Mouse (Mus musculus) forebrain, embryonic 16.5 days (tissue): ENCODE measurements around the gene Rsrc1. TPM values are rescaled to one million over a fixed set of nuclear protein-coding genes. Genes with fewer than 3 reads are reported as not detected.

Experiments used
- ATAC-seq: fragments of 200-750 bp; cut with Nextera tagmentation; 2 replicates; pipeline ENCODE4 v1.8.0; 2017; ENCODE audit warnings: mild to moderate bottlenecking, moderate library complexity
- H3K27ac ChIP-seq: fragments of 300-500 bp; sonication (generic); 2 replicates; pipeline ENCODE4 v1.5.1; 2014; ENCODE audit warnings: low read length, control low read depth
- H3K27me3 ChIP-seq: fragments of 300-500 bp; sonication (generic); replicated peaks from 2 replicates; pipeline ENCODE4 v1.6.1; 2014; ENCODE audit warnings: low read length; ENCODE audit not compliant: control insufficient read depth, insufficient read depth
- H3K36me3 ChIP-seq: fragments of 300-500 bp; sonication (generic); 2 replicates; pipeline ENCODE4 v1.6.1; 2014; ENCODE audit not compliant: control insufficient read depth, insufficient read depth
- H3K4me1 ChIP-seq: fragments of 300-500 bp; sonication (generic); replicated peaks from 2 replicates; pipeline ENCODE4 v1.6.1; 2014; ENCODE audit warnings: low read length; ENCODE audit not compliant: control insufficient read depth, insufficient read depth
- H3K4me2 ChIP-seq: fragments of 300-500 bp; sonication (generic); 2 replicates; pipeline ENCODE4 v1.6.1; 2014; ENCODE audit warnings: mild to moderate bottlenecking, low read length, control low read depth
- H3K4me3 ChIP-seq: fragments of 300-500 bp; sonication (generic); replicated peaks from 2 replicates; pipeline ENCODE4 v1.5.1; 2014; ENCODE audit warnings: mild to moderate bottlenecking, low read length, control low read depth
- H3K9ac ChIP-seq: fragments of 300-500 bp; sonication (generic); replicated peaks from 2 replicates; pipeline ENCODE4 v1.6.1; 2014; ENCODE audit warnings: low read depth, low read length, control low read depth
- H3K9me3 ChIP-seq: fragments of 300-500 bp; sonication (generic); 2 replicates; pipeline ENCODE4 v1.6.1; 2016; ENCODE audit warnings: low read length; ENCODE audit not compliant: control insufficient read depth
- WGBS: fragments of 180-500 bp; shearing (Covaris S2); extraction: QIAGEN DNeasy Blood & Tissue Kit; methylation state at CpG from one replicate; pipeline ENCODE4 v1.1.7; 2014; 5-methylcytosine and 5-hydroxymethylcytosine counted together
- polyA plus RNA-seq: library from polyadenylated mRNA; unstranded; fragments of >200 nt; fragmentation: Nextera tagmentation; extraction: Ambion mirVana; gene quantifications from 2 replicates; pipeline ENCODE4 v1.2.1, GENCODE M21; 2015

Rsrc1 gene
- 24.3 and 26.3 TPM in 2 replicates for polyA plus RNA-seq

DNA sequence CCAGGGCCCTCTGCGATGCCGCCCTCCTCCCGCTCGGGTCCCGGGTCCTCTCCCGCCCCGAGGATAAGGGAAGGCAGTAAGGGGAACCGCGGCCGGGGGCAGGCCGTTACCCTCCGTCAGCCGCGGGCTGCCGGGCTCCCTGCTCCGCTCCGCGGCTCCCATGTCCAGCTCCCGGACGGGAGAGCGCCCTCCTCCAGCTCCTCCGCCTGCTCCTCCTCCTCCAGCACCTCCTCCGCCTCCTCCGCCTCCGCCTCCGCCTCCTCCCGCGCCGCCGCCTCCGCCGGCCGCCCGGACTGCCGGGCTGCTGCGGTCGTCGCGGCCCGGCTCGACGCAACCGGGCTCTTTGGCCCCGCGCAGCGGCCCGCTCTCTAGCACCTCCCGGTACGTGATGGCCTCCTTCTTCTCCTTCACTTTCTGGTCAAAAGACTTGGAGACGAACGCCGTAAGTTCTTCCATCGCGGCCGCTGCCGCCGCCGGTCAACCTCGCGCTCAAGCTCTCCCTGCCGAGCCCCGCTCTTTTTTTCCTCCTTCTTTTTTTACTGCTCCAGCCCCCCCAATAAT is at the start of gene Rsrc1:
Gene Rsrc1, plus strand, starts transcription at position 290 of the 561 bp plus-strand sequence.
- H3K4me3 ChIP-seq: peak within 1 kb of the TSS; percentile 42
- WGBS: under 1% methylated on average over 49 of the region's 62 CpGs
- H3K9me3 ChIP-seq: no peaks in the 10 kb centered on the region
- H3K36me3 ChIP-seq: no peaks in the 10 kb centered on the region
- no peak within 1 kb of the TSS for H3K27ac ChIP-seq
- H3K4me2 ChIP-seq: peak within 1 kb of the TSS; percentile 65
- H3K4me1 ChIP-seq: peaks cover 21% of the 10 kb centered on the region
- peaks cover 41% of the 10 kb centered on the region for H3K27me3 ChIP-seq
- 0 out of 2 replicates have a peak within 1 kb of the TSS, but pooled peaks have one; percentile 8 for H3K9ac ChIP-seq
- ATAC-seq: peak; percentile 13

DNA sequence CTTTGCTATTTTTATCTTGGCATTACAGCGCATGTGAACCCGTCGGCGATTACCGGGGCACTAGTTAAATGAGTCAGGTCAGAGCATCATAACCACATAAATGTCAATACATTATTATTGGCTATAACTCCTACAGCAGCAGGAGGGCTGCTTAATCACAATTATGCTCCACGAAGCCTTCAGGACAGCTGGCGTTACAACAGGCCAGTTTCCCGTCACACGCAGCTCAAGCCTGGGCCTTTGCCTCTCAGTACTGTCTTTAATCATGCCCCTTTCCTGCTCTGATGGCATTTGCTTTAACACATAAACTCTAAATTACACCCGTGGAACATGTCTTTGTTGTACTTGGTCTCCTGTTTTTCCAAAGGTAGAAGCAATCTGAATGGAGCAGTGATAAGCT is 41.5 kb upstream of the Rsrc1 start:
- Histone ChIP-seq H3K9ac (no peak overlapping the region), H3K36me3 (no peaks in the 10 kb centered on the region), H3K4me3 (no peak overlapping the region), H3K9me3 (no peaks in the 10 kb centered on the region), H3K27me3 (no peaks in the 10 kb centered on the region), H3K4me2 (no peak overlapping the region), H3K4me1 (peaks cover 3% of the 10 kb centered on the region; the same call in 1 of the 2 replicates), H3K27ac (no peak overlapping the region)
- no peak for ATAC-seq
- WGBS: 68% methylated on average over 10 of the region's 10 CpGs

DNA sequence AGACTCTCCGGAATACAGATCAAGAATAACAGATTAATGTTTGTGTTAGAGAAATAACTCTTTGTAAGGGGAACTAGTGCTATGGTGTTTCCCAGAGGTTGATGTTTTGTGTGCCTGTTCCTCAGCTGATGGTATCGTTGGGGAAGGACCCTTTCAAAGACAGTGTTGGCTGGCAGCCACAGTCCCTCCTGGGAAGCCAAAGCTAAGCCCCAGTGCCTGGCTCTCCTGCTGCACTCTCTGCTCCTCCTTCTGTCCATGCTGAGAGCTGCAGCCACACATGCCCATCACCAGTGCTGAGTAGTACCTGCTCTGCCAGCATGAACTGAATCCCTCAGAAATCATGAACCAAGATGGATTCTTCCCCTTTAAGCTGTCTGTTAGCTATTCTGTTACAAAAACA is 26.1 kb upstream of the Rsrc1 start:
- Histone ChIP-seq H3K9me3 (no peaks in the 10 kb centered on the region), H3K27ac (no peak overlapping the region), H3K9ac (no peak overlapping the region), H3K4me1 (no peaks in the 10 kb centered on the region), H3K36me3 (no peaks in the 10 kb centered on the region), H3K4me2 (no peak overlapping the region), H3K27me3 (no peaks in the 10 kb centered on the region), H3K4me3 (no peak overlapping the region)
- ATAC-seq: no peak
- 45% methylated on average over 2 of the region's 2 CpGs for WGBS

DNA sequence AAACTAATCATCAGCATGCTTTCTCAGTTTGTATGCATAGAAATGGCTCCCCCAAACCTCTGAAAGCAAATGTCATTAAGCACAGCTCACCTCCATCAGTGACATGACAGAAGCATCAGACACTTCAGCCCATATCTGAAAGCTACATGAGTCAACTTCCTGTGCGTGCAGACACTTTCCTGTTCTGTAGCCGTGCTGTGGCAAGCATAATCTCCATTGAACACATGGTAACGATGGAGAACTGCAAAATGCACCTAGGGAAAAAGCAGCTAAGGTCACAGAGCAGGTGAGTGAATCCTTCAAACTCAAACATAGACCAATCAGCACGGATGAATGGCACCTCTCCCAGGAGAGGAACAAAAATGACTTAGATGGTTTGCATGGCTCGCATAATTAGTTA is 21.2 kb upstream of the Rsrc1 start:
- no peaks in the 10 kb centered on the region for H3K36me3 ChIP-seq
- H3K4me1 ChIP-seq: no peaks in the 10 kb centered on the region
- H3K4me3 ChIP-seq: no peak overlapping the region
- H3K27me3 ChIP-seq: peaks cover 9% of the 10 kb centered on the region; the same call in 1 of the 2 replicates
- ATAC-seq: no peak
- 73% methylated on average over 5 of the region's 5 CpGs for WGBS
- H3K9ac ChIP-seq: no peak overlapping the region
- no peak overlapping the region for H3K27ac ChIP-seq
- no peaks in the 10 kb centered on the region for H3K9me3 ChIP-seq
- H3K4me2 ChIP-seq: no peak overlapping the region

DNA sequence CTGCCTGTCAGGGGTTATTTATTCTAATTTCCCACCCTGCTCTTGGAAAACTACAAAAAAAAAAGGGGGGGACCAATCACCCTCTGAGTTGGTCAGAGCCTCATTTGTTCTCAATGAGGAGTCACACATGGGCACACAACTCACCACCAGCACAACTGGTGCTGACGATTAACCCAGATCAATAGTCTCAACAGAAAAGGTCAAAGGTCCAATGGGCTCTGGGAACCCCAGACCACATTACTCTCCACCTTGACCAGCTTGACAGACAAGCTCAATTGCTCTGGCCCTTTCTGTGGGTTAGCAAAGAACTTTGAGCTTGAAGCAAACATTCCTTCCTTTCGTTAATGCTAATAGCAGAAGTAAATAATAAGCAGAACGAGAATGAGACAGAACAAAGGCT is 16.3 kb upstream of the Rsrc1 start:
- H3K4me1 ChIP-seq: no peaks in the 10 kb centered on the region
- no peak overlapping the region for H3K4me2 ChIP-seq
- ATAC-seq: no peak
- peaks cover 30% of the 10 kb centered on the region for H3K27me3 ChIP-seq
- H3K9ac ChIP-seq: no peak overlapping the region
- H3K36me3 ChIP-seq: no peaks in the 10 kb centered on the region
- 29% methylated on average over 3 of the region's 3 CpGs for WGBS
- no peak overlapping the region for H3K4me3 ChIP-seq
- no peaks in the 10 kb centered on the region for H3K9me3 ChIP-seq
- H3K27ac ChIP-seq: no peak overlapping the region

DNA sequence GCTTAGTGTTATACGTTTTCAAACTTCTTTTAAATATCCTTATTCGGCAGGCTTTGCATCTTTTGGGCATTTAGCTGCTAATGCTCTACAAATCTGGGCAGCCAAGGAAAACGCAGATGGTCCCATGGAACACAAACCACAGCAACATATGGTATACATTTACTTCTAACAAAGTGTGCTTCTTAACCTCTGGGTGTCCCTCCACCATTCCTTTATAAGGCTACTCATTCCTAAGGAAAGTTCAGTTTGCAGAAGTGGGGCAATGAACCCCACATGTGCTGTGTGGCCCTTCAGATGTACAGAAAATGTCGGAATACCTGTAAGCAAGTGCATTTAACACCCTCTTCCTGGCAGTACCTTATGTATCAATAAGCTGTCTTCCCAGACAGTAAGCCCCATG is 13.7 kb upstream of the Rsrc1 start:
- Histone ChIP-seq H3K9ac (no peak overlapping the region), H3K4me2 (no peak overlapping the region), H3K27me3 (peaks cover 44% of the 10 kb centered on the region), H3K4me3 (no peak overlapping the region), H3K4me1 (peaks cover 3% of the 10 kb centered on the region; the same call in 1 of the 2 replicates), H3K36me3 (no peaks in the 10 kb centered on the region), H3K27ac (no peak overlapping the region), H3K9me3 (no peaks in the 10 kb centered on the region)
- 62% methylated on average over 4 of the region's 4 CpGs for WGBS
- no peak for ATAC-seq

DNA sequence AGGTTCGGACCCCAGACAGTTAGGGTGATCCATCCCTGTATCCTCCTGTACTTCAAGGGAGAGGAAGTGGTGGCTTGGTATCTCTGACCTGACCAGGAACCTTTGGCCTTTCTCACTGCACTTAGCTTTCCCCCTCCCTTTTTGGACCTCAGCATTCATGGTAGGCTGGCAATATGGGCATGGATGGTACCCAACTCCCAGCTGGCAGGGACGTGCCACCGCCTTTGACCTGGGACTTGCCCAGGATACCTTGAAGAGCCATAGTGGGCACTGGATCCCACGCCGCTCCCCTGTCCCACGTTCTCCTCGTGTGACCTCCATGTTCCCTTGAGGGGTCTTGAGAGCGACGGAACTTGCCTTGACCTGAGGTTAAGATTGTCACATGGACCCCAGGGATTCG is 10.9 kb upstream of the Rsrc1 start:
- no peak for ATAC-seq
- Histone ChIP-seq H3K4me2 (no peak overlapping the region), H3K36me3 (no peaks in the 10 kb centered on the region), H3K27me3 (peaks cover 59% of the 10 kb centered on the region), H3K4me1 (peaks cover 11% of the 10 kb centered on the region), H3K9ac (no peak overlapping the region), H3K27ac (no peak overlapping the region), H3K4me3 (no peak overlapping the region), H3K9me3 (no peaks in the 10 kb centered on the region)
- 2% methylated on average over 10 of the region's 10 CpGs for WGBS

DNA sequence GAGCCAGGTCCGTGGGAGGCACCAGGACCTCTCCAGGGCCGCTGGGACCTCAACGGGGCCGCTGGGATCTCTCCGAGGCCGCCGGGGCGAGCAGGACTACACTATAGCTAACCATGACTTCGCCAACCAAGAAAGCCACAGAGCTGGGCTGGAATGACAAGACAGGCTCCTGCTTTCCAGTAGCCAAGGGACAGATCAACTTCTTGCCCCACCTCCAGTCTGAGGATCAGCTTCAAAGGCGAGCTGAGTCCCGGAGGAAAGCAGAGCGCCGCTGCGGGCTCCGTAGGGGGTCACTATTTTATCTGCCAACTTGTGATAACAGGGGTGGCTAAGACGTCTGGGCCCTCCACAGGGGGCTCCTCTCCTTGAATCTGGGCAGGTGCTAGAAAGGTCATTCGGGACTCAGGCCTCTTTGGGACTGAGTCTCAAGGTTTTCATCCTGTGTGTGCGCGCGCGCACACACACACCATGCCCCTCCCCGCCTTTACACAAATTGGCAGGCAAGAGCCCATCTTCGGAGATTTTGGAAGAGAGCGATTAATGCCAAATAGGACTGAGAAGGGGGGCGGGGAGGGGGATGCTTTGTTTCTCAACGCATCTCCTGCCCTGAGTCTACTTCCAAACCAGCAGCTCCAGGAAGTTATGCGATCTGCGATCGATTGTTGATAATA is 10.4 kb upstream of the Rsrc1 start:
- H3K9me3 ChIP-seq: no peaks in the 10 kb centered on the region
- H3K27me3 ChIP-seq: peaks cover 56% of the 10 kb centered on the region
- no peak for ATAC-seq
- no peaks in the 10 kb centered on the region for H3K36me3 ChIP-seq
- H3K9ac ChIP-seq: no peak overlapping the region
- H3K4me2 ChIP-seq: 0 out of 2 replicates have a peak overlapping the region, but pooled peaks have one; percentile 2
- H3K4me3 ChIP-seq: no peak overlapping the region
- H3K27ac ChIP-seq: no peak overlapping the region
- 1% methylated on average over 29 of the region's 29 CpGs for WGBS
- H3K4me1 ChIP-seq: peaks cover 11% of the 10 kb centered on the region

DNA sequence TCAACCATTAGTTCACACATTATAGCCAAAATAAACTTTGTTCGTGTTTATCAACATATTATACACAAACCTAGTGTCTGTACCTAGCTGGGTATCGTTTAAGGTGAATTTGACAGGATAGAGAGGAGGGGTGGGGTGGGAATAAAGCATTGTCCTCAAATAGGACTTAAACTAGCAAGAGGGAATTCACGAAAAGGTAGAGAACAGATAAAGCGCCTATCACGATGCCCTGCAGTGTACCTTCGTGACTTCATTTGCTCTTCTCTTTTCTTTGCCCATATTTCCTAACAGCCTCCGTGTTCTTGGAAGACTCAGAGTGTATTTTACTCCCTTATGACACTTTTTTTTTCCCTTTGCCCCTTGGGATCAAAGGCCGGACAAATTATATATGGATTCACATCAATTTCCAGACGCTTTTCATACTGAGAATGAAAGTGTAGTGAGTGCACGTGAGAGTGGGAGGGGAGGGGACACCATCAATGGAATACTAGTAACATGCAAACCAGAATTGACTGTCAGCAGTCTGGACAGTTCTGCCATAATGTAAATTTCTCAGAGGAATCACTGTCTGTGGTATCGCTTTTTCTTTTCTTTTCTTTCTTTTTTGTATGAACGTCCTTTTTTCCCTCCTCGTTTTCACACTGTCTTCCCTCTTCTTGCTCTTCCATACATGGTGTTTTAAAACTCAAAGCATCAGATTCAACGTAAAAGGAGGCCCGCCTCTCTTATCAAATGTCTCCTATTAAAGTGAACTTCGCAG is 8.8 kb upstream of the Rsrc1 start:
- H3K27me3 ChIP-seq: peaks cover 61% of the 10 kb centered on the region
- H3K4me2 ChIP-seq: no peak overlapping the region
- ATAC-seq: no peak
- no peak overlapping the region for H3K9ac ChIP-seq
- no peaks in the 10 kb centered on the region for H3K9me3 ChIP-seq
- no peak overlapping the region for H3K4me3 ChIP-seq
- no peak overlapping the region for H3K27ac ChIP-seq
- H3K36me3 ChIP-seq: no peaks in the 10 kb centered on the region
- H3K4me1 ChIP-seq: peaks cover 11% of the 10 kb centered on the region
- WGBS: 3% methylated on average over 16 of the region's 16 CpGs
